Mouse (Mus musculus): ENCODE data around the gene Gm10842.

DNA sequence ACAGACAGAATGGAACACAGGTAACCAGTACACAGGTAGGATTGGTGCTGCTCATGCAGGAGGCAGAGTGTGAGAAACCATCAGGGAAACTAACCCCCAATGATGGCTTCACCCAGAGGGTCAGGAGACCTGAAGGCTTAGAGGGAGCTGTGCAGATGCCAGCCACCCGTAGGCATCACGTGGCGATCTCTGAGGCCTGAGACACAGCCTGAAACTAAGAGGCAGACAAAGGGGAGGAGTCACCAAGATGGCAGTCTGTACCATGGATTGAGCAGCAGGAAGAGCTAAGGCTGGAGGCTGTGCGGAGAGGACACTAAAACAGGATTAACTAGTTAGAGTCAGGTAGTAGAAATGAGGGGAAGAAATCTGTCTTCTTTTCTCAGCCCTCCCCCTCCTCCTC is 4.0 kb downstream of the Gm10842 start:
- no peak for TF ChIP-seq CTCF (conservative IDR thresholded peaks at IDR 0.05; ENCODE audit: insufficient read depth, insufficient read length, low read depth, low read length)
- no peak for TF ChIP-seq POLR2A (IDR thresholded peaks at IDR 0.05; ENCODE audit: low read depth, low read length)

Measured in kidney, adult 2 months (tissue).